Mouse (Mus musculus) 416B (cell line): ENCODE data around the gene Chml.

Experiments
- DNase-seq: peaks from one replicate; pipeline ENCODE4 v3.0.0; 2011; ENCODE audit warnings: low read depth

The Chml gene

GRCm38 (mm10) chr1:175648615-175649014 is 44.1 kb downstream of the Chml start:
- DNase-seq, result no peak

GRCm38 (mm10) chr1:175646952-175647351 is 45.7 kb downstream of the Chml start:
- DNase-seq, result peak; percentile 25

- no peak for DNase-seq
These were observed 49.0 kb downstream of the Chml start for GRCm38 (mm10) chr1:175643496-175644265.

- DNase-seq, result no peak
These were observed 52.1 kb downstream of the Chml start for GRCm38 (mm10) chr1:175640435-175641150.

GRCm38 (mm10) chr1:175639072-175639471 is 53.6 kb downstream of the Chml start:
- DNase-seq, result no peak

- peak; percentile 14 for DNase-seq
These were observed 55.0 kb downstream of the Chml start for GRCm38 (mm10) chr1:175637677-175638076.

- DNase-seq, result no peak
These were observed 60.2 kb downstream of the Chml start for GRCm38 (mm10) chr1:175632470-175632869.
